Mouse (Mus musculus) cerebellum, adult 2 months (tissue): ENCODE data around the gene Dera. TPM values are rescaled to one million over a fixed set of nuclear protein-coding genes. Genes with fewer than 3 reads are reported as not detected.
A peak's percentile ranks its signal among the peaks of the same experiment; 100 is the strongest.

Source experiments
- DNase-seq, 2 experiments: peaks; one replicate each; pipeline ENCODE4 v3.0.0; 2021
- H3K27ac ChIP-seq: fragments of 200-500 bp; 2 replicates; pipeline ENCODE4 v1.5.1; 2012; ENCODE audit warnings: low read length, control low read depth, inconsistent platforms; ENCODE audit not compliant: insufficient read depth
- H3K27me3 ChIP-seq: fragments of 200-500 bp; 2 replicates; pipeline ENCODE4 v1.6.1; 2012; ENCODE audit warnings: inconsistent platforms, mild to moderate bottlenecking, low read length, moderate library complexity; ENCODE audit not compliant: control insufficient read depth, insufficient read depth
- H3K4me1 ChIP-seq: fragments of 200-500 bp; 2 replicates; pipeline ENCODE4 v1.6.1; 2011; ENCODE audit warnings: low read length; ENCODE audit not compliant: control insufficient read depth, insufficient read depth
- H3K4me3 ChIP-seq: fragments of 200-500 bp; replicated peaks from 2 replicates; pipeline ENCODE3; 2011; ENCODE audit warnings: mild to moderate bottlenecking, low read depth, low read length, control low read depth; ENCODE audit not compliant: insufficient read depth
- CTCF ChIP-seq: fragments of 200-500 bp; IDR thresholded peaks from 2 replicates; pipeline ENCODE4 v1.5.1; 2011; ENCODE audit warnings: low read depth, mild to moderate bottlenecking, control low read depth, low read length, moderate library complexity, borderline replicate concordance; ENCODE audit not compliant: insufficient read depth
- POLR2A ChIP-seq: fragments of 200-500 bp; IDR thresholded peaks from 2 replicates; pipeline ENCODE4 v1.6.1; 2011; ENCODE audit warnings: low read length, control low read depth, borderline replicate concordance; ENCODE audit not compliant: insufficient read depth
- WGBS: fragments of 180-500 bp; shearing (Covaris S2); methylation state at CpG from one replicate; pipeline ENCODE4 v1.1.7; 2018; 5-methylcytosine and 5-hydroxymethylcytosine counted together
- polyA plus RNA-seq: library from polyadenylated mRNA; depleted of rRNA; stranded (reverse); fragments of >200 nt; gene quantifications from 2 replicates; pipeline ENCODE4 v1.2.3, GENCODE M21; 2012

The Dera gene
- polyA plus RNA-seq, 1 experiment: 3.6 TPM

DNA sequence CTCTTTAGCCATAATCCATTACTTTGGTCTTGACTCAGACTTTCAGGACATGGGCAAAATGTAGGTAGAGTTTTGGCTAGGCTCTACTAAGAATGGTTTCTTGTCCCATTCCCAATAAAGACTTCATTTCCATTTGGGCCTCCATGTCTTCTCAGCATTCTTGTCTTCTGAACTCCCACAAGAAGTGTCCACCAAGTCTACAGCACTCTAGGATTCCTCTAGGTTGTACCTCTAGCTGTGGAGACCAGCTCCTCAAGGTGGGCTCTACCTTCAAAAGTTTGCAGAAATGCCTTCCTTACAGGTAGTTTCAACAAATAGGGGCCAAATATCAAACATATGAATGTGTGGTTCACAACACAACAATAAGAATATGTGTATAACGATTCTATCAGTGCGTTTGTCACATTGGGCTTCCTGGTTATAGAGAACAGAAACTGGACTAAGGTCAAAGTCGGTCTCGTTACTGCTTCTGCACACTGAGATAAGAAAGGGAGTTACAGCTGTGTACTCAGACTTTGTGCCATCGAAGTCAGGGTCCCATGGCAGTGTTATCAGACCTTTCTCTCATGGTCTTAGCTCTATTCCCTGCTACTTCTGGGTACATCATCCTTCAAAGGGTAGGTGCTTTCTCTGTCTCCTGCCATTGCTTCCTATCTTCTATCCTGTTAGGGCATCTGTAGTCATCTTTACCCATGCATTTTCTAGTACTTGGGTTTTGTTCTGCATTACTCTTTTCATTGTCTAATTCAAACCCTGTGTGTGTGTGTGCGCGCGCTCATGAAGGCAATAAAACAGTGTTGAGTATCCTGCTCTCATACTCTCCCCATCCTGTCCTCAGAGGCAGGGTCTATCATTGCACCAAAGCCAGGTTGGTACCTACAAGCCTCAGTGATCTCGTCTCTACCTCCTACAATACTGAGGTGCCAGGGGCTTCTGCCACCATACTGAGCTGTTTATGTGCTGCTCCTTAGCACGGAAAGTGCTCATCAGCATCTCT lies 103.2 kb downstream of the Dera start:
- Histone ChIP-seq H3K4me1 (no peaks in the 10 kb centered on the region), H3K27ac (no peak overlapping the region), H3K4me3 (no peak overlapping the region), H3K27me3 (no peaks in the 10 kb centered on the region)
- DNase-seq: no peak
- TF ChIP-seq POLR2A (no peak), CTCF (no peak)
- 96% methylated on average over 10 of the region's 10 CpGs for WGBS

DNA sequence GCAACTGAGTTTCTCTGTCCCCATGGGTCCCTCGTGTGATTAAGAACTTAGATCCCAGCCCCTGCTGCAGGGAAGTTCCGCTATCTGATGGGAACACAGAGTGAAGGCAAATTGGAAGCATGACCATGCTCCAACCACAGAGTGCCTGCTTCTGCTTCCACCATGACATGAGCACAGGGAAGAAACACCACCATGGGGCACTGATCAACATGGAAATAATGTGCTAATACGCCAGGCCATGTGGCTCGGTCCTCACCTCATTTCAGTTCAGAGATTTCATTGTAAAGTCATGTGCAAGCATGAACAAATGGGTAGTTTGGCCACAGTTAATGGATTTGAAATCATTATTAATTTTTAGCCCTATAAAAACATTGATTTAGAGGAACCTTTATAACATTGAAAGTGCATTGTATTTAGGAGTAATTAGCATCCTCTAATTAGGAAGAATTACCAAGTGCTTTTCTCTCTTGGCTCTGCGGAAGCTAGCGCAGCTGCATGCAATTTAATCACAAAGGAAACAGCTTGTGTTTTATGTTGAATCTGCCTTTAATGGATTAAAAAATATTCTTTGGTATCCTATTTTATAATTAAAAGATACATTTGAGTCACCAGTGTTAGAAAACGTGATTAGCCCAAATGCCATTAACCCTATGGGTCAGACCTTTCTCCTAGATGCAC lies 115.7 kb downstream of the Dera start:
- no peak for DNase-seq
- 91% methylated on average over 7 of the region's 7 CpGs for WGBS
- no peaks in the 10 kb centered on the region for H3K27me3 ChIP-seq

DNA sequence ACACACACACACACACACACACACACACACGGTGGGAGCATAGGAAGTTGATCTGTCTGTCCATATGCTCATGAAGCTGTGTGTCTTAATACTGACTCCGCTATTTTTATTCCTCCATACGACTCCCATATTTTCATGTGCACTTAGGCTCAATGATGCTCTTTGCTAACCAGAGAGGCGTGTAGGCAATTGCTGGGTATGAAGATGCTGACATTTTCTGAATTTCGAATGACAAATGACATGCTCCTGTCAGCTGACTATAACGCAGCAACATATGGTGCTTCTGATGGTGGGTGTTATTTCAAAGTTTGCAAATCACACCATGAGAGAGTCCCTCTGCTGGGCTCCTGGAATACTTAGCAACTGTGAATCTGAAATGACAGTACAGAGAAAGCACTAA lies 116.3 kb downstream of the Dera start:
- no peak for DNase-seq
- no peak overlapping the region for H3K4me3 ChIP-seq

More for the DNA sequence above, 115.7 kb downstream of the Dera start:
- H3K4me1 ChIP-seq: no peaks in the 10 kb centered on the region
- no peak overlapping the region for H3K27ac ChIP-seq
- no peak overlapping the region for H3K4me3 ChIP-seq
- TF ChIP-seq POLR2A: no peak
- TF ChIP-seq CTCF: no peak

DNA sequence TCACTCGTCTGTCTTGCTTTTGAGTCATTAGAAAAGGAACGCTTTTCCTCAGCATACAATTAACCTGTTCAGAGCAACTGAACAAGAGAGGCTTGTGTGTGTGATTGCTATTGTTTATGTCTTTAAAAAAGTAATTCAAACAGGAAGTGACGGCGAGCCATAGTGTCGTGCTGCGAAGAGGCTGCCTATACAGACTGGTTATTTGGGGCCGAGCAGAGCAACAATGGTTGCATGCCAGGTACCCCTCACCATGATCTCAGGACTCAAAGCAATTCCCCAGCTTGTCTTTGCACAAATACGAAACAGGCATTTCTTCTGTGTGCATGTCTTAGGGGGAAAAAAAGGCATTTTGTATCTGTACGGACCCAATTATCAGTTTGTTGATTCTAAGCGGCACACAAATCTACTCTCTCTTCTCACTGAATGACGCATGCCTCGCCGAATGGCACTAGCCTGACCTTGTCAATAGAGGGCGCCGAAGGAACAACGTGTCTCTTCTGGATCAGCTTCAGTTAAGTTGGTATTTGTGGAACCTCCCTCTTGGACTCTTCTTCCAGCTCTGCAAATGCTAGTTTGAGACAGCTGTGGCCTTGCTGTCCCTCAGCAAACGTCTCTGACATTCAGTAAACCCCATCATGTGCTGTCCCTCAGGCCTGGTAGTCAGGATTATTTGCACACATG lies 117.8 kb downstream of the Dera start:
- Histone ChIP-seq H3K27me3 (no peaks in the 10 kb centered on the region), H3K4me3 (no peak overlapping the region), H3K27ac (no peak overlapping the region), H3K4me1 (no peaks in the 10 kb centered on the region)
- DNase-seq: peak; percentile 13 to 15
- WGBS: 38% methylated on average over 17 of the region's 17 CpGs
- TF ChIP-seq POLR2A: no peak
- peak; percentile 55; the same call in 1 of the 2 replicates for TF ChIP-seq CTCF

More for the DNA sequence above, 116.3 kb downstream of the Dera start:
- Histone ChIP-seq H3K4me1 (no peaks in the 10 kb centered on the region), H3K27ac (no peak overlapping the region), H3K27me3 (no peaks in the 10 kb centered on the region)
- TF ChIP-seq CTCF: no peak
- no peak for TF ChIP-seq POLR2A
- WGBS: 80% methylated on average over 6 of the region's 6 CpGs

DNA sequence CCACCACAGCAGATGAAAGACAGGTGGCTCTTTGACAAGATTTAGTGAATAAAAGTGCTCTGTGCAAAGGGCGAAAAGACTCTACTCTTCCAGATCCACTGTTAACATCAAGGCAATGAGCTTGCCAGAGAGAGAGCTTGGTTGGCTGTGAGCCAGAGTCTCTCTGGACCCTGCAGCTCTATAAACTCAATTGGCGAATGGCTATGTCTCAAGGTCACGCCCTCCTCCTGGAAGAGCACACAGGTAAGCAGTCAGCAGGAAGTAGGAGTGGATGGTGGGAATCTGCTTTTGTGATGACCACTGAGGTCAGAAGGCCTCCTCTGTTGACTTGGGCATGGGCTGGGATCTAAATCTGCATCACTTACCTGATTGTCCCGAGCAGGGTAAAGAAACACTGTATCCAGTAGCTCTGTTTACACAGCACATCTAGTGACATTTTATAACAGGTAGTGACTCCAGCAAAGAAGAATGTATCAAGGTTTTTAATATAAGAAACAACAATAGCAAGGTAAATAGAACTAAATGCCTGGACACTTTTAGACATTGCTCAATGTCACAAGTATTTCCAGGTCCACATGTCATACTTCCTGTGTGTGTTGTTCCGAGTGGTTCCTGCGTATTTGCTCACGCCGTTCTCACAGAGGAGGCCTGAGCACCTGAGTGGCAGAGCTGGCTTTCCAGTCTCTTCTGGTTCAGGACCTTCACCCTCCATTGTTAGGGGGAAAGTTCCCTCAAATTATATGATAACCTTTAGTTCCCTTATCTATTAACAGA lies 120.3 kb downstream of the Dera start:
- H3K27me3 ChIP-seq: no peaks in the 10 kb centered on the region
- WGBS: 76% methylated on average over 8 of the region's 8 CpGs
- no peak for TF ChIP-seq CTCF
- no peaks in the 10 kb centered on the region for H3K4me1 ChIP-seq
- no peak for DNase-seq
- no peak overlapping the region for H3K4me3 ChIP-seq
- H3K27ac ChIP-seq: no peak overlapping the region

DNA sequence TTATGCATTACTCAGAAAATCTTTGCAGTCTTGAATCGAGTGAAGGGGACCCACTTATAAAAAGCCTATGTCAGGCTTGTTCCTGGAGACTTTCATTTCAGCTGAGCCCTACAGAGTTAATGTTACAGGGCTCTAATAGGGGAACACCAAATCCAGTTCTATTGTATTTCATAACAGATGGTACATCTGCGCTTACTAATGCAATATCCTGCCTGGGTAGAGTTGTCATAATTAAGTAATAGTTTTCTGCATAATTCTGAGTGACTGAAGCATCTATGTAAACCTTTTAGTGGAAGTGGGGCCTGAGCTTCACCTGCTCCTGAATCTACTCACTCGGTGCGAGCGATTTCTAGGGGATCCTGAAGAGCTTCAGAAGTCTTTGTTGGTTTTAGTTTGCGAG lies 131.3 kb downstream of the Dera start:
- H3K27ac ChIP-seq: no peak overlapping the region
- 90% methylated on average over 6 of the region's 6 CpGs for WGBS
- no peak overlapping the region for H3K4me3 ChIP-seq
- DNase-seq: no peak
- H3K27me3 ChIP-seq: no peaks in the 10 kb centered on the region
- H3K4me1 ChIP-seq: no peaks in the 10 kb centered on the region
- no peak for TF ChIP-seq CTCF
- no peak for TF ChIP-seq POLR2A

DNA sequence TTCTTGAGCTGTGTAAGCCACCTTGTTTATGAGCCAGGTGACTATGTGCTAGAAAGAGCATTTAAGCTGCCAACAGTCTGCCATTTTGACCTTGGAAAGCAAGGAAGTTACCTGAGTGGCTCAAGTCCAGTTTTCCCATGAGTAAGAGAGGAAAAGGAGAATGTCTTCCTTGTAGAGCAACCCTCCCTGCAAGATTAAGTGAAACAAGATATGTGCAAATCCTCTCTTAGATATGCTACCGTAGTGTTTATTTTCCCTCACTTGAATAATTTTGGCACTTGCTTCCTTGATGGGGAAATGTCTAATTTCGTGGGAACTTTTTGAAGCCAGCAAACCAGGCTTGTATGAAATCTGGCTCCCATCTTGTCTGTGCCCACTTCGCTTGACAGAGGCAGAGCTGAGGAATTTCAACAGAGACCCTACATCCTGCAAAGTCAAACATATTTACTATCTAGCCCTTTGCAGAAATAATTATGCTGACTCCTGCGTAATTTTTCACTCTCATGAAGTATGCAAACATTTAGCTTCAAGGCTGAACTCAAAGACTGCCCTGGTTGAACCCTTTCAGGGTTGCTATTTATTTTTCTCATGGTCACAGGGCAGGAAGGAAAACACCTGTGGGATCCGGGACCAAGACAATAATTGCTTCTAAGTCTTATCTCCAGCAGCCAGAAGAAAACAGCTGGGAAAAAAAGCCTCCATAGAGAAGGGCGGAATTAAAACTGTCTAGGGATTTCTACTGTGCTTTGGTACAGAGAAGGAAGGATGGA lies 132.0 kb downstream of the Dera start:
- Histone ChIP-seq H3K4me1 (no peaks in the 10 kb centered on the region), H3K27me3 (no peaks in the 10 kb centered on the region), H3K27ac (no peak overlapping the region), H3K4me3 (no peak overlapping the region)
- WGBS: 75% methylated on average over 6 of the region's 6 CpGs
- TF ChIP-seq POLR2A (no peak), CTCF (no peak)
- DNase-seq: no peak
